Mouse (Mus musculus): ENCODE data around the gene Ahnak. TPM values are rescaled to one million over a fixed set of nuclear protein-coding genes. Genes with fewer than 3 reads are reported as not detected.

The Ahnak gene
- 100 to 1,000 TPM in 1 of 2 experiments, 10 to 100 TPM in 1; 26.0 to 103 TPM for polyA plus RNA-seq (2012; fragmentation: generic; extraction: Trizol)

DNA sequence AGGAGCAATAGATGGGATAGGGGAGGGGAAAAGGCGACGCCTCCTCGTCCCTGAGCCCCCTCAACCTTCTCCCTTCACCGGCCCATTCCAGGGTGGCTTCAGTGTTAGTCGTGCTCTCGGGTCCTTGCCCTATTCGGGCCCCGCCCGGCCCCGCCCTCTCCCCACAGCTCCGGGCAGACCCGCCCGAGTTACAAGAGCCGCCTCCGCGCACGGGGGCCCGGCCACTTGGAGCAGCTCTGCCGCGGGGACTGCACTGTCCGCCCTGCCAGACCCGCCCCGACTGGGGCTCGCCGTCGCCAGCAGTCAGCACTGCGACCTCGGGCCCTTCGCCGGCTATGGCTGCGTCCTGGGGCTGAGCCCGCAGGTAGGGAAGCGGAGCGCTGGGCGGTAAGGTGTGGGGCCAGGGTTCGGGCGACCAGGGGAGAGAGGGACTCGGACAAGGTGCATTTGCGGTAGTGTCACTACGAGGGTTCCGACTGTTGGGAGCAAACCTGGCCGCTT is at the start of gene Ahnak:
TSS of gene Ahnak (plus strand) at position 219 of the 501 bp plus-strand sequence.

DNA sequence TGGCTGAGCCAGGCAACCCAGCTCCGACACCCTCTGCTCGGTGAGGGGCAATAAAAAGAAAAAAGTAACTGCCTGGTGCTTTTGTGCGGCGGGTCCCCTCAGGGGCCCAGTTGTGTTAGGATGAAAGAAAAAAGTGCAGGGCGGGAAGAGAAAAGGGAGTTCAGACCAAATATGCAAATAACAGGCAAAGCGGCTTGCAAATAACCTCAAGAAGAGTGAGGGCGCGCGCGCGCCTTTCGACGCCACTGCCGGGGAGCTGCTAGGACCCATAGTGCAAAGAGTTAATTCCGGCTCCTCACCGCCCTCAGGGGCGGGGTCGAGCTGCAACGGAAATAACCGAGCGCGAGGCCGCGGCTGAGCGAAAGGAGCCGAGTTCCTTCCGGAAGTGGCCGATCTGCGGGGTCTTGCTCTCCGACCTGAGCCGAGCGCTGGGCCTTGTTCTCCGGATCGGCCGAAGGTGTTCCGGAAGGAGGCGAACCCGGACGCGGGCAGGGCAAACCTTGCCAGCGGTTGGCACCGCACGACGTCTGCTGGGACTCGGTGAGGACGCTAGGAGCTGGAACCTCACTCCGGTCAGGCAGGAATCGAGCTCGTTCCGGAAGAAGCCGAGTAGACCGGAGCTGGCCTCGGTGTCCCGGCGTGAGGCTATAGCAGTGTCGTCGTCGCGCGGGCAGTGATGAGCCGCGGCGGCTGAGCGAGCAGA is 47.4 kb upstream of the Ahnak start, which contains the start of gene Mta2:
TSS of gene Mta2 (plus strand) at position 361 of the 703 bp plus-strand sequence.

DNA sequence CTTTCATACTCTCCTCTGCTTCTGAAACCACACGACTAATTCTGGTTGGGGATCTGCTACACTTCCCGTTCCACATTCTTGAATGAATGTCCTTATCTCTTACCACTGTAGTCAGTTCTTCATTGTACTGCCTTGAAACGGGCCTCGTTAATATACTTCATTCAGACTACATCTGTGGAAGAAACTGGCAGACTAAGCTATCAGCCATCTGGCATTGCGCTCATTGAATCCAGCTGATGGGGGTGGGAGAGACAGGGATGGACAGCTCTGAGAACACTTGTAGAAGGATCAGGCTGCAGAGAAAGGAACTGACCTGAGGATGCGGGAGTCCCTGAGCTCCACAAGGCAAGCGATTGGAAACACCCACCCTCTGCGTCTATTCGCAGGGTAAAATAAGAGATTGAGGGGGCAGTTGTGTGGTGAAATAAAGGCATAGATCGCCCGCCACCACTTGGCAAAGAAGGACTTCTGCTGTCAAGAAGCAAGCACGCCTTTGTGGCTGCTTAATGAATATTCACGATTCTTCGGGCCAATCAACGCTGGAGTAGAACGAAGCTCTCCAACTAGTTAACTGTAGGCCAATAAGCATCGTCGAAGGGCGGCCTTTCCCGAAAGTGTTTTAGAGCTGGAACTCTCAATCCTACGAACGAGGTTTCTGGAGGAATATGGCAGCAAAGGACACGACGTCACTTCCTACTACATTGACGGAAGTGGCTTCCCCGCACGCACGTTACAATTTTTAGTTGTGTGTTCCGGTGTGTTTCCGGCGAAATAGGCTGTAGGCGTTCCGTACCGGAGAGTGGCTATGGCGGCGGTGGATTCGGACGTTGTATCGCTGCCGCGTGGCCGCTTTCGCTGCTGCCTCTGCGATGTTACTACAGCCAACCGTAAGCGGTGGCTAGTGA is 35.7 kb upstream of the Ahnak start, which contains the start of gene Tut1:
TSS of gene Tut1 (plus strand) at position 713 of the 905 bp plus-strand sequence.

DNA sequence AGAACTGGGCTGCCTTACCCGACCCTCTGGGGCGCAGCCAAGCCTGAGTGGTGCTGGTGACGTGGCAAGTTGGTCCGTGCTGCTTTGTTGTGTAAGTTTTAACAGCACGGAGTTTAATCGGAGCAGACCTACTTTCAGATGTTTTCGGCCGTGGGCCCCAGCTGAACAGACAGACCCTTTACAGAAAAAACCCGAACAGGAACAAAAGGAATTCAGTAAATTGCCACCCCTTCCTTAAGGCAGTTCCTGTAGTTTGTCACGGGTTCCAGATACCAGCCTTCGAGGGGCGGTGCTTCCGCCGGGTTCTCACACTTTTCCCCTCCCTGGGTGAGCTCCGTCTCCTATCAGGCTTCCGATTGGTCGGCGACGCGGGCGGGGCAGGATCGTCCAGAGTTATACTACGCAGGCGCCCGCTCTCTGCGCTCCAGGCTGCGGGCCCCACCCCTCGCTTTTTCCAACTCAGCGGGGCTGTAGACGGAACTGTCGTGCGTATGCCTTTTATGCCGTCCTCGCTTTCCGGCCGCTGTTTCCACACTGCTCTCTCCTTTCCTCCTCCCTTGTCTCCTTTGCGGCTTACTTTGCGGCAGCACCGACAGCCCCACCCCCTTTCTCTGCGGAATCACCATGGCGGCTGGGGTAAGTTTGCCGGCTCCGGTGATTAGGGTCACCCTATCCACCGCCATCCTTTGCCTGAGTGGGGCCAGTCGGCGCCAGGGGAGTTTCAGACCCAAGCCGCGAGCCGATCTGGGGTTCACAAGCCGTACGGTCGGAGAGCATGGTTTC is 22.3 kb upstream of the Ahnak start, which contains the start of gene Eef1g:
TSS of gene Eef1g (plus strand) at position 452 of the 783 bp plus-strand sequence.

DNA sequence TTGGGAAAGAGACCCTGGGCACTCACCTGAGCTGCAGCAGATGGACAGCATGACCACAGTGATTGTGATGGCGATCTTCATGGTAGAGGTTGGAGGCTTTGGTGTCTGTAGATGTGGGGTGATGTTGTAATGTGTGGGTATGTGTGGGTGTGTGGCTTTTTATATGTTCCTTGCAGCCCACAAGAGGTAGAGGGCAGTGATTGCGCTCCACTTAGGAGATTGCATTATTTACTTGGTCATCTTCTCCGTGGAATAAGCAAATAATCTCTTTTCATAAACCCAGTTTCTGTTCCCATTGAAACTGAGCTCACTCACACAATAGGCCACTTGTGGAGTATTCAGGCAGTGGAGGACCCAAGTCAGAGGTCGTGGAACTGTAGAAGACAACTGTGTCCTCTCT is 98.7 kb downstream of the Ahnak start, which contains the start of gene Scgb1a1:
TSS of gene Scgb1a1 (minus strand) at position 138 of the 400 bp plus-strand sequence.

Other genes starting within 250 kb of the Ahnak start
- 1 to 10 TPM; 1.5 to 1.8 TPM for gene 1700092M07Rik, start 248.6 kb upstream of the Ahnak start, polyA plus RNA-seq (2012; fragmentation: generic; extraction: Trizol)
- 100 to 1,000 TPM in 1 of 2 experiments, 10 to 100 TPM in 1; 33.2 to 112 TPM for gene Stx5a, start 247.9 kb upstream of the Ahnak start, polyA plus RNA-seq (2012; fragmentation: generic; extraction: Trizol)
- gene Nxf1, start 232.2 kb upstream of the Ahnak start, polyA plus RNA-seq (2012; fragmentation: generic; extraction: Trizol), result 100 to 1,000 TPM in 1 of 2 experiments, 10 to 100 TPM in 1; 63.1 to 106 TPM
- 100 to 1,000 TPM; 211 to 253 TPM for gene Tmem223, start 218.3 kb upstream of the Ahnak start, polyA plus RNA-seq (2012; fragmentation: generic; extraction: Trizol)
- 10 to 100 TPM; 43.2 to 61.1 TPM for gene Tmem179b, start 214.8 kb upstream of the Ahnak start, polyA plus RNA-seq (2012; fragmentation: generic; extraction: Trizol)
- gene Taf6l, start 202.9 kb upstream of the Ahnak start, polyA plus RNA-seq (2012; fragmentation: generic; extraction: Trizol), result 10 to 100 TPM; 24.9 to 37.5 TPM
- gene Polr2g, start 190.7 kb upstream of the Ahnak start, polyA plus RNA-seq (2012; fragmentation: generic; extraction: Trizol), result 100 to 1,000 TPM; 100 to 147 TPM
- 1 to 10 TPM; 2.6 to 5.2 TPM for gene Zbtb3, start 186.7 kb upstream of the Ahnak start, polyA plus RNA-seq (2012; fragmentation: generic; extraction: Trizol)
- gene Ttc9c, start 170.0 kb upstream of the Ahnak start, polyA plus RNA-seq (2012; fragmentation: generic; extraction: Trizol), result 10 to 100 TPM in 1 of 2 experiments, 1 to 10 TPM in 1; 1.9 to 14.9 TPM
- gene Hnrnpul2, start 169.3 kb upstream of the Ahnak start, polyA plus RNA-seq (2012; fragmentation: generic; extraction: Trizol), result 10 to 100 TPM in 1 of 2 experiments, 1 to 10 TPM in 1; 7.6 to 49.9 TPM
- gene AC129217.1, start 159.5 kb upstream of the Ahnak start, polyA plus RNA-seq (2012; fragmentation: generic; extraction: Trizol), result 1 to 10 TPM in 1 of 2 experiments, under 1 TPM in 1; 0.19 to 1.1 TPM
- 10 to 100 TPM; 11.7 to 29.0 TPM for gene Bscl2, start 151.8 kb upstream of the Ahnak start, polyA plus RNA-seq (2012; fragmentation: generic; extraction: Trizol)
- gene Gng3, start 150.1 kb upstream of the Ahnak start, polyA plus RNA-seq (2012; fragmentation: generic; extraction: Trizol), result under 1 TPM; 0.04 to 0.41 TPM
- 1 to 10 TPM in 1 of 2 experiments, under 1 TPM in 1; 0.08 to 7.0 TPM for gene Lrrn4cl, start 138.5 kb upstream of the Ahnak start, polyA plus RNA-seq (2012; fragmentation: generic; extraction: Trizol)
- 100 to 1,000 TPM; 240 to 270 TPM for gene Ubxn1, start 117.8 kb upstream of the Ahnak start, polyA plus RNA-seq (2012; fragmentation: generic; extraction: Trizol)
- 10 to 100 TPM; 63.8 to 97.9 TPM for gene Uqcc3, start 108.4 kb upstream of the Ahnak start, polyA plus RNA-seq (2012; fragmentation: generic; extraction: Trizol)
- gene Lbhd1, start 105.6 kb upstream of the Ahnak start, polyA plus RNA-seq (2012; fragmentation: generic; extraction: Trizol), result 1 to 10 TPM; 3.4 to 3.7 TPM
- not detected for gene Gm49403, start 105.4 kb upstream of the Ahnak start, polyA plus RNA-seq (2012; fragmentation: generic; extraction: Trizol)
- gene 1810009A15Rik, start 100.4 kb upstream of the Ahnak start, polyA plus RNA-seq (2012; fragmentation: generic; extraction: Trizol), result 100 to 1,000 TPM in 1 of 2 experiments, 10 to 100 TPM in 1; 73.9 to 176 TPM
- gene Gm49416, start 100.4 kb upstream of the Ahnak start, polyA plus RNA-seq (2012; fragmentation: generic; extraction: Trizol), result under 1 TPM in 1 of 2 experiments, not detected in 1; 0.18 TPM
- gene Ints5, start 96.3 kb upstream of the Ahnak start, polyA plus RNA-seq (2012; fragmentation: generic; extraction: Trizol), result 10 to 100 TPM; 30.2 to 43.9 TPM
- gene Ganab, start 91.2 kb upstream of the Ahnak start, polyA plus RNA-seq (2012; fragmentation: generic; extraction: Trizol), result 100 to 1,000 TPM in 1 of 2 experiments, 10 to 100 TPM in 1; 43.4 to 137 TPM
- 10 to 100 TPM; 56.0 to 67.8 TPM for gene B3gat3, start 68.9 kb upstream of the Ahnak start, polyA plus RNA-seq (2012; fragmentation: generic; extraction: Trizol)
- gene Rom1, start 59.9 kb upstream of the Ahnak start, polyA plus RNA-seq (2012; fragmentation: generic; extraction: Trizol), result 10 to 100 TPM in 1 of 2 experiments, 1 to 10 TPM in 1; 5.9 to 12.1 TPM
- 10 to 100 TPM; 30.0 to 62.2 TPM for gene Eml3, start 59.7 kb upstream of the Ahnak start, polyA plus RNA-seq (2012; fragmentation: generic; extraction: Trizol)
- 10 to 100 TPM; 55.6 to 94.0 TPM for gene Mta2, start 47.4 kb upstream of the Ahnak start, polyA plus RNA-seq (2012; fragmentation: generic; extraction: Trizol)
- gene Tut1, start 35.4 kb upstream of the Ahnak start, polyA plus RNA-seq (2012; fragmentation: generic; extraction: Trizol), result 10 to 100 TPM; 16.0 to 17.5 TPM
- 1,000 to 10,000 TPM in 1 of 2 experiments, 100 to 1,000 TPM in 1; 710 to 2,782 TPM for gene Eef1g, start 22.2 kb upstream of the Ahnak start, polyA plus RNA-seq (2012; fragmentation: generic; extraction: Trizol)
- not detected for gene Scgb1a1, start 98.7 kb downstream of the Ahnak start, polyA plus RNA-seq (2012; fragmentation: generic; extraction: Trizol)
- gene Asrgl1, start 146.4 kb downstream of the Ahnak start, polyA plus RNA-seq (2012; fragmentation: generic; extraction: Trizol), result 1 to 10 TPM; 3.0 to 6.1 TPM

Measured in C3H10T1/2 (cell line).